Mouse (Mus musculus): Measurements from ENCODE around the gene Olfr549.

DNA sequence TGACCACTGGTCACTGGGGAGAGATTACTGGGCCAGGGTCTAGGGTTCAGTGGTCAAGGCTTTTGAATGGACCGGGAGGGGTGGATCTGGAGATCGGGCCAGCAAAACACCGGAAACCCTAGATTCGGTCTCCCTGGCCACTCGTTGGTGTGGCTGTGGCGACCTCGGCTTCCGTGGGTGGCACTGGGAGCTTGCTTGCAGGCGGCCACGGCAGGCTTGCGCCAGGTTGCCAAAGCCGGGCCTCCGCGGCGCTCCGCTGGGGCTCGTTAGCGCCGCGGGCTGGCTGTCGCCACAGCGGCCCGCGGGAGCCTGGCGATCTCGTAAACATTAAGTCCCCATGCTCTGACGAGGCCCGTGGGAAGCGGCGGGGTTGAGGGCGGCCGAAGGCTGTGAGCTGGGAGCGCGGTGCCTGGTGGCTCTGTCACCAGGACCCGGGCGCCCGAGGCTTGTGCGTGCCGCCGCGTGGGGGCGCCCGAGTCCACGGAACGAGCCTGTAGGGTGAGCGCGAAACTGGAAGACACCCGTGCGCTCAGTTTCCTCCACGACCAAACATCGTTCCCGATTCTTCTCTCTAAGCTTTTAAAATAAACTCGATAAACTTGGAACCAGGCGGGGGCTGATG lies 36.7 kb upstream of the Olfr549 start:
- TF ChIP-seq CTCF (IDR thresholded peaks at IDR 0.05; ENCODE audit: borderline replicate concordance, insufficient read depth, low read length) (peak; percentile 75), POLR2A (IDR thresholded peaks at IDR 0.05; ENCODE audit: low read depth, low read length) (no peak)
